Mouse (Mus musculus) embryonic facial prominence, embryonic 13.5 days (tissue): ENCODE data around the gene Agap1. TPM values are rescaled to one million over a fixed set of nuclear protein-coding genes. Genes with fewer than 3 reads are reported as not detected.
A peak's percentile ranks its signal among the peaks of the same experiment; 100 is the strongest.

Experiments
- ATAC-seq: fragments of 200-750 bp; cut with Nextera tagmentation; 2 replicates; pipeline ENCODE4 v1.8.0; 2017; ENCODE audit warnings: low read depth; ENCODE audit not compliant: insufficient number of reproducible peaks, insufficient read depth, low FRiP score, low TSS enrichment
- H3K27ac ChIP-seq: fragments of 300-500 bp; sonication (generic); 2 replicates; pipeline ENCODE4 v1.5.1; 2015; ENCODE audit warnings: moderate library complexity, mild to moderate bottlenecking, inconsistent platforms
- H3K27me3 ChIP-seq: fragments of 300-500 bp; sonication (generic); 2 replicates; pipeline ENCODE4 v1.6.1; 2015; ENCODE audit warnings: mild to moderate bottlenecking, inconsistent platforms
- H3K36me3 ChIP-seq: fragments of 300-500 bp; sonication (generic); 2 replicates; pipeline ENCODE4 v1.6.1; 2015; ENCODE audit warnings: mild to moderate bottlenecking, inconsistent platforms
- H3K4me1 ChIP-seq: fragments of 300-500 bp; sonication (generic); 2 replicates; pipeline ENCODE4 v1.6.1; 2015; ENCODE audit warnings: inconsistent platforms
- H3K4me2 ChIP-seq: fragments of 300-500 bp; sonication (generic); 2 replicates; pipeline ENCODE4 v1.6.1; 2015; ENCODE audit warnings: moderate library complexity, mild to moderate bottlenecking, inconsistent platforms
- H3K4me3 ChIP-seq: fragments of 300-500 bp; sonication (generic); 2 replicates; pipeline ENCODE4 v1.5.1; 2015; ENCODE audit warnings: mild to moderate bottlenecking, inconsistent platforms
- H3K9ac ChIP-seq: fragments of 300-500 bp; sonication (generic); 2 replicates; pipeline ENCODE4 v1.6.1; 2015; ENCODE audit warnings: mild to moderate bottlenecking, inconsistent platforms
- H3K9me3 ChIP-seq: fragments of 300-500 bp; sonication (generic); 2 replicates; pipeline ENCODE4 v1.6.1; 2016; ENCODE audit warnings: inconsistent platforms
- WGBS: fragments of 180-500 bp; shearing (Covaris S2); methylation state at CpG from one replicate; pipeline ENCODE4 v1.1.7; 2015; ENCODE audit warnings: mixed read lengths; 5-methylcytosine and 5-hydroxymethylcytosine counted together
- polyA plus RNA-seq: library from polyadenylated mRNA; unstranded; fragments of >200 nt; fragmentation: Nextera tagmentation; extraction: Ambion mirVana; gene quantifications from 2 replicates; pipeline ENCODE4 v1.2.1, GENCODE M21; 2015

Gene Agap1
- polyA plus RNA-seq, 1 experiment from 2014 or later: 14.4 TPM

GRCm38 (mm10) chr1:89533702-89534101 is 79.1 kb downstream of the Agap1 start:
- no peak for ATAC-seq
- WGBS: 77% methylated on average over 9 of the region's 9 CpGs

DNA sequence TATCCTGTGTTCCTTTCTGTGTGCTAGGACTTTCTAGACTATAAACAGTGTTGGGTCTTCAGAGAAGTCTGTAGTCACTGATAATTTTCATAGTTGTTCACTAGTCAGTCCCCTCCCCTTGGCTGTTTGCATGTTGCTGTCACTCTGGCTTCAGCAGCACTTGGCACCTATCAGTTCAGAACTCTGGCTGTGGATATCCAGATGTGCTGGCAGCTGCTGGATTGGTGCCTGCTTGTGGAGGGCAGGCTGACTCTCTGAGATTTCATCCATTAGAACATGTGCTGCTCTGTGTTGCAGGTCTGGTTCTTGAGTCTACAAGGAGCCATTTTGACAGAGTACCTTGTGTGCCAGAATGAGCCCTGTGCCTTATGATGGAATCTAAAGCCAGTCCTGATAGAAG is 80.6 kb downstream of the Agap1 start:
- Histone ChIP-seq H3K27ac (no peak overlapping the region), H3K4me2 (no peak overlapping the region), H3K9ac (no peak overlapping the region)

More at GRCm38 (mm10) chr1:89533702-89534101, 79.1 kb downstream of the Agap1 start:
- no peaks in the 10 kb centered on the region for H3K9me3 ChIP-seq
- H3K27me3 ChIP-seq: no peaks in the 10 kb centered on the region
- no peak overlapping the region for H3K9ac ChIP-seq
- H3K36me3 ChIP-seq: no peaks in the 10 kb centered on the region
- no peak overlapping the region for H3K27ac ChIP-seq
- no peak overlapping the region for H3K4me2 ChIP-seq
- H3K4me3 ChIP-seq: no peak overlapping the region
- peaks cover 34% of the 10 kb centered on the region for H3K4me1 ChIP-seq

DNA sequence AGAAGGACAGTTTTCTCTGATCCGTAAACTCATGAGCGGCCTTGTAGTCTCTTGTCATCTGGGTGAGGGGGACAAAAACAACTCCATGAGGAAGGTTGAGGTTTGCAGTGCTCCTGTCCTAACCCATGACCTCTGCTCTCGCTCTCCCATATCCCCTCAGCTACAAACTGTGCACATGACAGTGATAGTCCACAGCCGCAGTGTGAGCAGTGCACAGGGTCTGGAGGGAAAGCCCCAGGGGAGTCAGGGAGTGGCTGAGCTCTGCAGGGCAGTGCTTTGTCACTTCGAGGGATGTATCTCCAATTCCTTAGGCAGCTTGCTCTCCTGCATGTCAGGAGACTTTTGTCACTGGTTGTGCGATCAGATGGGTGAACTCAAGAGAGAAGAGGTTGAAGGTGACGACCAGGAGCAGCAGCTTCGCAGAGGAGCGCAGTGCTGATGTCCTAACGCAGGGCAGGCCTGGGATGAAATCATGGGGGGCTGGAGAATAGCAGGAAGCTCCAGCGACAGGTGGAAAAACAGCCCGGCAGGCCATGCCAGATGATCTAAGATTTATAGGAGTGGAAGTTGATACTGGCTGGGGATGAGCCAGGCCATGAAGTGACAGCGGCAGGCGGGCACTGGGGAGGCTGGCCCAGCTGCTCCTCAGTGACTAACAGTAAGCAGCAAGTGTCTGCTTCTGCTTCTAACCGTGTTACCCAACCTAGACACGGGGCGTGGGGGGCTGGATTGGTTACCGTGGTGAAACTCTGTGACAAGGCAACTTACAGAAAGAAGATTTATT is 83.7 kb downstream of the Agap1 start:
- Histone ChIP-seq H3K4me3 (no peak overlapping the region), H3K9ac (no peak overlapping the region), H3K4me2 (no peak overlapping the region), H3K27ac (no peak overlapping the region), H3K27me3 (no peaks in the 10 kb centered on the region), H3K36me3 (no peaks in the 10 kb centered on the region), H3K9me3 (no peaks in the 10 kb centered on the region), H3K4me1 (peaks cover 43% of the 10 kb centered on the region)
- no peak for ATAC-seq
- WGBS: 78% methylated on average over 18 of the region's 18 CpGs

More for the DNA sequence above, 80.6 kb downstream of the Agap1 start:
- H3K4me3 ChIP-seq: no peak overlapping the region
- peaks cover 32% of the 10 kb centered on the region for H3K4me1 ChIP-seq
- ATAC-seq: no peak
- no peaks in the 10 kb centered on the region for H3K9me3 ChIP-seq
- H3K27me3 ChIP-seq: no peaks in the 10 kb centered on the region
- H3K36me3 ChIP-seq: no peaks in the 10 kb centered on the region

GRCm38 (mm10) chr1:89539127-89539526 is 84.5 kb downstream of the Agap1 start:
- no peak overlapping the region for H3K4me3 ChIP-seq
- no peak overlapping the region for H3K4me2 ChIP-seq
- H3K9me3 ChIP-seq: no peaks in the 10 kb centered on the region
- 82% methylated on average over 13 of the region's 13 CpGs for WGBS
- H3K36me3 ChIP-seq: no peaks in the 10 kb centered on the region
- H3K9ac ChIP-seq: no peak overlapping the region
- no peak for ATAC-seq
- no peak overlapping the region for H3K27ac ChIP-seq
- H3K4me1 ChIP-seq: peaks cover 38% of the 10 kb centered on the region
- no peaks in the 10 kb centered on the region for H3K27me3 ChIP-seq

- H3K9ac ChIP-seq: no peak overlapping the region
- no peaks in the 10 kb centered on the region for H3K36me3 ChIP-seq
- H3K4me1 ChIP-seq: peaks cover 25% of the 10 kb centered on the region
- ATAC-seq: no peak
- no peaks in the 10 kb centered on the region for H3K9me3 ChIP-seq
- H3K27me3 ChIP-seq: no peaks in the 10 kb centered on the region
- 77% methylated on average over 13 of the region's 13 CpGs for WGBS
- no peak overlapping the region for H3K4me3 ChIP-seq
- H3K27ac ChIP-seq: no peak overlapping the region
- no peak overlapping the region for H3K4me2 ChIP-seq
Measured at GRCm38 (mm10) chr1:89541151-89541550, 86.5 kb downstream of the Agap1 start.

DNA sequence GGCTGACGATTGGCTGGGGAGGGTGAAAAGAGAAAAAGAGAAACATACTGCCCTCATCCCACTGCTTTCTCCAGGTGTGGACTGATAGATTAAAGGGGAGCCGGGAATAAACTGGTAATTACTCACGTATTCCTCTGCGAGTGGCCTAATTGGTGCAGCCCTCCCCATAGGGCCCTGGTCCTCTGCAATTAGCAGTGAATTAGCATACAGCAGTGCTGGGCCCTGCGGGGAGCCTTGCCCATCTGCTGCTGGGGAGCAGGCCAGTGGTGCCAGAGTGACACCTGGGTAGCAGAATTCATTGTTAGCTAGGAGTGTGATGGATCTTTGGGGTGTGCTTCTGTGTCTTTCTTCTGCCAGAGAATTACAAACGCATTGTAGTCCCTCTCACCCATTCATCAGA is 87.9 kb downstream of the Agap1 start:
- Histone ChIP-seq H3K9me3 (no peaks in the 10 kb centered on the region), H3K4me2 (no peak overlapping the region), H3K4me1 (peaks cover 37% of the 10 kb centered on the region), H3K4me3 (no peak overlapping the region), H3K9ac (no peak overlapping the region), H3K36me3 (no peaks in the 10 kb centered on the region), H3K27me3 (no peaks in the 10 kb centered on the region), H3K27ac (no peak overlapping the region; the same call in 1 of the 2 replicates)
- ATAC-seq: no peak
- 55% methylated on average over 6 of the region's 6 CpGs for WGBS

GRCm38 (mm10) chr1:89543312-89543711 is 88.7 kb downstream of the Agap1 start:
- WGBS: 81% methylated on average over 6 of the region's 6 CpGs
- peaks cover 42% of the 10 kb centered on the region for H3K4me1 ChIP-seq

DNA sequence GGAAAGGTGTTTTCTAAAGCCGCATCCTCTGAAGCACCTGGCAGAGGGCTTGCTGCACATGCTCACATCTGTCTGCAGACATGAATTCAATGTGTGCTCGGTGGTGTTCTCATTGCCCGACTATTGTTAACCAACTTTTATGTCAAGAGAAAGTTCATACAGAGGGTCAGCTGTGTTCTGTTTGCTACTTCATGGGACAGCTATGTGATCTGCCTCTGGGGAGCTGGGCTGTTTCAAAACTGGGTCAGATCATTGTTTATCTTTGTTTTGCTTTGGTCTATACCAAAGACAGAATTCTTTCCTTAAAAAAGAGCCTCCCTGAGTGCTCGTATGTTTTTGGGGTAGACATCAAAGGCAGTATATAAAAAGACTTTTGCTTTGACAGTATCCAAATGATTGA is 89.5 kb downstream of the Agap1 start:
- Histone ChIP-seq H3K36me3 (no peaks in the 10 kb centered on the region), H3K4me2 (no peak overlapping the region), H3K9me3 (no peaks in the 10 kb centered on the region), H3K4me1 (peaks cover 47% of the 10 kb centered on the region), H3K27me3 (no peaks in the 10 kb centered on the region), H3K27ac (no peak overlapping the region), H3K9ac (no peak overlapping the region), H3K4me3 (no peak overlapping the region)
- WGBS: 86% methylated on average over 4 of the region's 4 CpGs
- no peak for ATAC-seq

More at GRCm38 (mm10) chr1:89543312-89543711, 88.7 kb downstream of the Agap1 start:
- H3K4me3 ChIP-seq: no peak overlapping the region
- no peaks in the 10 kb centered on the region for H3K9me3 ChIP-seq
- no peak overlapping the region for H3K9ac ChIP-seq
- no peaks in the 10 kb centered on the region for H3K27me3 ChIP-seq
- no peak for ATAC-seq
- no peaks in the 10 kb centered on the region for H3K36me3 ChIP-seq
- H3K27ac ChIP-seq: no peak overlapping the region
- H3K4me2 ChIP-seq: no peak overlapping the region

DNA sequence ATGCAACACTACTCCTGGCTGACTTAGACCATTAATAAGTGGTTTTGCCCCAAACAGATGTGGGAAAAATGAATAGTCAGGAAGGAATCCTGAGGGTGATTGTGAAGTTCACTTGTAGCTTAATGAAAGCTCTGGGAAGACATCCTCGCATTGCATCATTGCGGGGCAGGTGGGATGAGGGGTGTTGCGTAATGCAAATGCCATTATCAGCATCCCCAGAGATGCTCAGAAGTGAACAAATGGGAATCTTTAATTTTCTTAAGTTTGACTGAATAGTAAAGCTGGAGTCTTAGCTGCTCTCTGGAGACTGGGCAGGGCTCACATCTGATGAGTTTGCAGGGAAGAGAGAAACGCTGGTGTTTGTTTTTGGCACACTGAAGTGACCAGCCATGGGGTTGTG is 90.5 kb downstream of the Agap1 start:
- Histone ChIP-seq H3K4me1 (peaks cover 49% of the 10 kb centered on the region), H3K9me3 (no peaks in the 10 kb centered on the region), H3K36me3 (no peaks in the 10 kb centered on the region), H3K4me2 (no peak overlapping the region), H3K27me3 (no peaks in the 10 kb centered on the region), H3K9ac (no peak overlapping the region), H3K4me3 (no peak overlapping the region), H3K27ac (no peak overlapping the region)
- no peak for ATAC-seq
- WGBS: 82% methylated on average over 4 of the region's 4 CpGs

- peaks cover 39% of the 10 kb centered on the region for H3K4me1 ChIP-seq
- H3K27me3 ChIP-seq: no peaks in the 10 kb centered on the region
- H3K9ac ChIP-seq: peak overlapping the region; percentile 44; the same call in 1 of the 2 replicates
- H3K36me3 ChIP-seq: no peaks in the 10 kb centered on the region
- no peak overlapping the region for H3K4me3 ChIP-seq
- H3K27ac ChIP-seq: peak overlapping the region; percentile 39; the same call in 1 of the 2 replicates
- 24% methylated on average over 18 of the region's 18 CpGs for WGBS
- H3K9me3 ChIP-seq: no peaks in the 10 kb centered on the region
- no peak for ATAC-seq
- H3K4me2 ChIP-seq: peak overlapping the region; percentile 28
Measured at GRCm38 (mm10) chr1:89547525-89548504, 93.2 kb downstream of the Agap1 start.

GRCm38 (mm10) chr1:89550061-89550869 is 95.7 kb downstream of the Agap1 start:
- peaks cover 44% of the 10 kb centered on the region for H3K4me1 ChIP-seq
- ATAC-seq: no peak
- peak overlapping the region; percentile 14; the same call in 1 of the 2 replicates for H3K4me2 ChIP-seq
- 53% methylated on average over 25 of the region's 25 CpGs for WGBS
- no peak overlapping the region for H3K4me3 ChIP-seq
- H3K36me3 ChIP-seq: no peaks in the 10 kb centered on the region
- H3K27ac ChIP-seq: no peak overlapping the region
- no peaks in the 10 kb centered on the region for H3K27me3 ChIP-seq
- H3K9me3 ChIP-seq: no peaks in the 10 kb centered on the region
- H3K9ac ChIP-seq: no peak overlapping the region
